ENCODE assay signal across 14 mouse cellular contexts in genomic region chr17:90702626-90703025, GRCm38 (mm10).
"Had no signal": no experiment of that assay in that cellular context is flagged by ENCODE, and none has a peak within 500 bp of the region (broad histone marks: within the 10 kb centered on the region; RNA-seq: fewer than 3 reads in every experiment).

No protein-coding gene starts in this region.

- H3K27ac ChIP-seq: midbrain, embryonic 13.5 days; midbrain, embryonic 15.5 days; neural tube, embryonic 12.5 days; stomach, embryonic 15.5 days; stomach, postnatal 0 days had no signal

- H3K4me2 ChIP-seq: lung, embryonic 14.5 days; midbrain, embryonic 11.5 days; midbrain, embryonic 13.5 days; midbrain, embryonic 15.5 days; neural tube, embryonic 12.5 days; stomach, embryonic 15.5 days had no signal

- H3K4me1 ChIP-seq: megakaryocyte, embryonic 14.5 days; neural tube, embryonic 12.5 days; stomach, embryonic 15.5 days had no signal

- DNase-seq: lung, adult 18-20 months; lung, embryonic 14.5 days; lung, postnatal 10 days; lung, postnatal 4 days; right cerebral cortex, postnatal 14 days; thymus, adult 2 months; thymus, postnatal 25 days had no signal

- ATAC-seq: midbrain, embryonic 13.5 days; midbrain, embryonic 15.5 days had no signal

- H3K9me3 ChIP-seq: megakaryocyte, embryonic 14.5 days; midbrain, embryonic 13.5 days; midbrain, embryonic 15.5 days; neural tube, embryonic 12.5 days; stomach, embryonic 15.5 days had no signal

- H3K36me3 ChIP-seq: midbrain, embryonic 13.5 days; midbrain, embryonic 15.5 days; neural tube, embryonic 12.5 days; stomach, embryonic 15.5 days had no signal

- H3K9ac ChIP-seq: lung, embryonic 14.5 days; midbrain, embryonic 13.5 days; midbrain, embryonic 15.5 days; neural tube, embryonic 12.5 days; stomach, embryonic 15.5 days had no signal

- H3K27me3 ChIP-seq: megakaryocyte, embryonic 14.5 days; midbrain, embryonic 13.5 days; midbrain, embryonic 15.5 days; neural tube, embryonic 12.5 days; stomach, embryonic 15.5 days had no signal

- H3K4me3 ChIP-seq: megakaryocyte, embryonic 14.5 days; midbrain, embryonic 13.5 days; midbrain, embryonic 15.5 days; neural tube, embryonic 12.5 days; stomach, embryonic 15.5 days had no signal
